Mouse (Mus musculus) limb, embryonic 14.5 days (tissue): ENCODE measurements around the gene Ang5. TPM values are rescaled to one million over a fixed set of nuclear protein-coding genes. Genes with fewer than 3 reads are reported as not detected.
"Not testable (repeated sequence)": the region's sequence is repeated elsewhere in the genome, so short reads cannot be mapped to it uniquely, and the experiment has no call there.

Experiments
- ATAC-seq: fragments of 200-750 bp; cut with Nextera tagmentation; 2 replicates; pipeline ENCODE4 v1.8.0; 2017; ENCODE audit warnings: low read depth, moderate number of reproducible peaks, moderate TSS enrichment; ENCODE audit not compliant: low FRiP score
- DNase-seq: peaks from one replicate; pipeline ENCODE4 v3.0.0-alpha.2; 2015; ENCODE audit warnings: low spot score
- H3K27ac ChIP-seq: fragments of 300-500 bp; sonication (generic); replicated peaks from 2 replicates; pipeline ENCODE4 v1.5.1; 2014; ENCODE audit warnings: low read depth, mild to moderate bottlenecking, low read length, moderate library complexity, mixed read lengths
- H3K27me3 ChIP-seq: fragments of 300-500 bp; sonication (generic); 2 replicates; pipeline ENCODE4 v1.6.1; 2014; ENCODE audit warnings: low read length, mixed read lengths; ENCODE audit not compliant: control insufficient read depth, insufficient read depth
- H3K36me3 ChIP-seq: fragments of 300-500 bp; sonication (generic); 2 replicates; pipeline ENCODE4 v1.6.1; 2014; ENCODE audit warnings: mild to moderate bottlenecking, low read length, moderate library complexity, mixed read lengths; ENCODE audit not compliant: control insufficient read depth, insufficient read depth
- H3K4me1 ChIP-seq: fragments of 300-500 bp; sonication (generic); 2 replicates; pipeline ENCODE4 v1.6.1; 2014; ENCODE audit warnings: antibody characterized with exemption, low read length, mixed read lengths; ENCODE audit not compliant: control insufficient read depth, insufficient read depth
- H3K4me2 ChIP-seq: fragments of 300-500 bp; sonication (generic); replicated peaks from 2 replicates; pipeline ENCODE4 v1.6.1; 2014; ENCODE audit warnings: low read depth, mild to moderate bottlenecking, low read length, moderate library complexity; ENCODE audit not compliant: severe bottlenecking
- H3K4me3 ChIP-seq: fragments of 300-500 bp; sonication (generic); replicated peaks from 2 replicates; pipeline ENCODE4 v1.5.1; 2014; ENCODE audit warnings: low read length
- H3K9ac ChIP-seq: fragments of 300-500 bp; sonication (generic); 2 replicates; pipeline ENCODE4 v1.6.1; 2014; ENCODE audit warnings: mild to moderate bottlenecking, low read depth, low read length, moderate library complexity; ENCODE audit not compliant: severe bottlenecking
- H3K9me3 ChIP-seq: fragments of 300-500 bp; sonication (generic); 2 replicates; pipeline ENCODE4 v1.6.1; 2016; ENCODE audit warnings: low read length; ENCODE audit not compliant: control insufficient read depth
- POLR2A ChIP-seq: fragments of 200-500 bp; IDR thresholded peaks from 2 replicates; pipeline ENCODE4 v1.8.0; 2012; ENCODE audit warnings: inconsistent platforms, mild to moderate bottlenecking, moderate library complexity, borderline replicate concordance; ENCODE audit not compliant: insufficient read depth, insufficient read length; ENCODE audit errors: extremely low read depth
- WGBS: fragments of 180-500 bp; shearing (Covaris S2); extraction: QIAGEN DNeasy Blood & Tissue Kit; methylation state at CpG from one replicate; pipeline ENCODE4 v1.1.7; 2014; 5-methylcytosine and 5-hydroxymethylcytosine counted together
- polyA plus RNA-seq, 2 experiments: library from polyadenylated mRNA; depleted of rRNA in 1 of 2; stranded (reverse) in 1 of 2; unstranded in 1 of 2; fragments of >200 nt; fragmentation: Nextera tagmentation in 1 of 2; extraction: Ambion mirVana in 1 of 2; gene quantifications; 2 replicates each; pipeline versions ENCODE4 v1.2.1 to v1.2.3; 2012 to 2014

Gene Ang5
- polyA plus RNA-seq, 2 experiments = not detected

GRCm38 (mm10) chr14:43955074-43955473 lies 1.8 kb upstream of the Ang5 start:
- not testable (repeated sequence) for DNase-seq, H3K4me3 ChIP-seq, H3K4me2 ChIP-seq, ATAC-seq, H3K27me3 ChIP-seq, H3K9ac ChIP-seq, H3K4me1 ChIP-seq, H3K9me3 ChIP-seq, H3K36me3 ChIP-seq, H3K27ac ChIP-seq
- no CpG with 5 or more reads among the region's 1 CpGs for WGBS

GRCm38 (mm10) chr14:43983454-43983853 lies 26.6 kb downstream of the Ang5 start:
- H3K27ac ChIP-seq = no peak overlapping the region
- H3K27me3 ChIP-seq = no peaks in the 10 kb centered on the region
- TF ChIP-seq POLR2A = no peak
- no peak for DNase-seq
- no peaks in the 10 kb centered on the region for H3K4me1 ChIP-seq
- H3K9ac ChIP-seq = no peak overlapping the region
- no peak overlapping the region for H3K4me2 ChIP-seq
- 61% methylated on average over 4 of the region's 4 CpGs for WGBS
- H3K9me3 ChIP-seq = no peaks in the 10 kb centered on the region
- H3K36me3 ChIP-seq = no peaks in the 10 kb centered on the region
- H3K4me3 ChIP-seq = no peak overlapping the region
- ATAC-seq = no peak

- ATAC-seq = no peak
These were observed 27.0 kb downstream of the Ang5 start for GRCm38 (mm10) chr14:43983897-43984296.

GRCm38 (mm10) chr14:43986147-43986546 lies 29.3 kb downstream of the Ang5 start:
- no peak for TF ChIP-seq POLR2A
- H3K4me3 ChIP-seq = no peak overlapping the region
- H3K4me2 ChIP-seq = no peak overlapping the region
- H3K36me3 ChIP-seq = no peaks in the 10 kb centered on the region
- 85% methylated on average over 2 of the region's 2 CpGs for whole genome bisulfite sequencing
- H3K4me1 ChIP-seq = no peaks in the 10 kb centered on the region
- DNase-seq = no peak
- no peak overlapping the region for H3K27ac ChIP-seq
- no peaks in the 10 kb centered on the region for H3K9me3 ChIP-seq
- ATAC-seq = no peak
- H3K27me3 ChIP-seq = no peaks in the 10 kb centered on the region
- no peak overlapping the region for H3K9ac ChIP-seq

More at GRCm38 (mm10) chr14:43983897-43984296, 27.0 kb downstream of the Ang5 start:
- DNase-seq = peak; percentile 45
- Histone ChIP-seq H3K9ac (no peak overlapping the region), H3K4me2 (no peak overlapping the region), H3K9me3 (no peaks in the 10 kb centered on the region), H3K4me1 (no peaks in the 10 kb centered on the region), H3K36me3 (no peaks in the 10 kb centered on the region), H3K27ac (no peak overlapping the region), H3K4me3 (no peak overlapping the region), H3K27me3 (no peaks in the 10 kb centered on the region)
- WGBS = 0% methylated on average over 3 of the region's 4 CpGs
- TF ChIP-seq POLR2A = no peak

GRCm38 (mm10) chr14:43987404-43987803 lies 30.5 kb downstream of the Ang5 start:
- H3K36me3 ChIP-seq, H3K4me3 ChIP-seq, H3K9ac ChIP-seq, H3K4me2 ChIP-seq, H3K9me3 ChIP-seq, H3K27ac ChIP-seq, H3K27me3 ChIP-seq, ATAC-seq, H3K4me1 ChIP-seq: not testable (repeated sequence)
- DNase-seq = peak; percentile 50
- 16% methylated on average over 5 of the region's 5 CpGs for WGBS

GRCm38 (mm10) chr14:43998455-43999000 lies 41.7 kb downstream of the Ang5 start:
- H3K4me2 ChIP-seq, H3K4me3 ChIP-seq, H3K36me3 ChIP-seq, H3K27ac ChIP-seq, DNase-seq, H3K27me3 ChIP-seq, ATAC-seq, H3K4me1 ChIP-seq, H3K9ac ChIP-seq, H3K9me3 ChIP-seq: not testable (repeated sequence)
- 74% methylated on average over 2 of the region's 2 CpGs for WGBS
